Mouse (Mus musculus) embryo, embryonic 11.5 days (tissue): ENCODE results near the gene Dstn.

Source experiments
- DNase-seq: peaks from one replicate; pipeline ENCODE4 v3.0.0-alpha.2; 2012; ENCODE audit warnings: low read depth, low spot score

The Dstn gene

GRCm38 (mm10) chr2:143953944-143954343 is 38.8 kb downstream of the Dstn start:
- DNase-seq, result no peak

DNA sequence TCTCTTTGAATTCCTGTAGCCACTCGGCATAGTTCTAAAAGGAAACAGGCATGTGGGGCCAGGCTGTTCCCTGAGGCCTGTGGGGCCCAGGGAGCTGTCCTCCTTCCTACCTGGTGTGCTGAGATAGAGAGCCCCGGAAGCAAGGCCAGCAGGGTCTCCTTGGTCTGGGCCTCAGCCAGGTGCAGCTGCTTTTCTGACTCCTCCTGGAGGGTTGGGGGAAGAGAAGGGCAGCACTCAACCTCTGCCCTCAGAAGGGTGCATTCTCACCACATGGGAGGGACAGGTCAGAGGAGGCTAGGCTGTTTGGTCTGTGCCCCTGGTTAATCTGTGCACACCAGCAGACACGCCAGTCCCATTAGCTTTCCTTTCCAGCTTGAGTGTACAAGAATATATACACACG is 39.9 kb downstream of the Dstn start:
- no peak for DNase-seq

DNA sequence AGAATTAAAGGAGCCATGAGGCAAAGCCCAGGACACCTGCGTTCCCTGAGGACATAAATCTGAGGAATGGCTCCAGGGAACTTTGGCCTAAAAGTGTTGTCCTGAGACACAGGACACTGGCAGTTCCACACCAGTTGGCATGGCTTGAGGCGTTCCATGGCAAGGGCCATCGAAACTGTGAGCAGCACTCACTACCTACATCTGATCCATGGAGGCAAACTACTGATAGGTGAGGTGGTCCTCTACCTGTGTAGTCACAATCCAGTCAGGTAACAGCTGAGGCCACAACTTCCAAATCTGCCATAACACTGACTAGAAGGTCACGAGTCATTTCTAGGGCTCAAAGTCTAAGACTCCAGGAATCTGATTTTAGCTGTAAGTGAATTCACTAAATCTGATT is 40.6 kb downstream of the Dstn start:
- DNase-seq, result no peak

GRCm38 (mm10) chr2:143962192-143962591 is 47.1 kb downstream of the Dstn start:
- DNase-seq, result no peak

DNA sequence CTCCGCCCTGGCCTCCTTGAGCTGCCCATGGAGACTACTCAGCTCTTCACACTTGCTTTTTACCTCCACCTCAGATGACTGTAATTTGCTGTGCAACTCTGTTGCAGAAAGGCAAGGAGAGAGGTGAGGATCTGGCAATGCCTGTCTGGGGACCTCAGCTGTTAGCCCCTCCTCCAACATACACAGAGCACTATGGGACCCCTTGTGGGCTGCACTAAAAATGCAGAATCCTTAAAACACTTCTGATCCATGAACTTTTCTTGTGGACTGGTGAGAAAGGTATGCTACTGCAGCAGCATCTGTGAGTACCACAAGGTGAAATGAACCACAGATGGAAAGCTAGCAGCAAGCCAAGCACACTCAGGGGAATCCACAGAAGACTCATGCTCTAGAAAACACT is 48.2 kb downstream of the Dstn start:
- DNase-seq, result no peak

DNA sequence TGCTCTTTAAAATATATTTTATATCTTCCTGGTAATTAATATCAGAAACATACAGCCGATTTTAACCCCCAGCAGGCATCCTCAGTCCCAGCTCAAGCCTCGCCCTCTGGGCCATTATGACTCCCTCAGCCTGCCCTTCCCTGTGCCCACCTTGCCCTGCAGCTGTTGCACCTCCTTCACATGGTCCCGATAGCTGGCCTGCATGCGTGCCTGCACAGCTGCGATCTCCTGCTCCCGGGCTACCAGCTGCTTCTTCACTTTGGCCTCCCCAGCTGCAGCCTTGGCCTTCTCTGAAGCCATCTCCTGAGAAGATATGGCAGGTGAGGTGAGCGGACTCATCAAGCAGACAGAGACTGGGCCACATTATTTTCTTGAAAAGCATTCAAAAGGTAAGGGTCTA is 54.1 kb downstream of the Dstn start:
- DNase-seq, result no peak

GRCm38 (mm10) chr2:143970841-143971240 is 55.7 kb downstream of the Dstn start:
- DNase-seq, result no peak

DNA sequence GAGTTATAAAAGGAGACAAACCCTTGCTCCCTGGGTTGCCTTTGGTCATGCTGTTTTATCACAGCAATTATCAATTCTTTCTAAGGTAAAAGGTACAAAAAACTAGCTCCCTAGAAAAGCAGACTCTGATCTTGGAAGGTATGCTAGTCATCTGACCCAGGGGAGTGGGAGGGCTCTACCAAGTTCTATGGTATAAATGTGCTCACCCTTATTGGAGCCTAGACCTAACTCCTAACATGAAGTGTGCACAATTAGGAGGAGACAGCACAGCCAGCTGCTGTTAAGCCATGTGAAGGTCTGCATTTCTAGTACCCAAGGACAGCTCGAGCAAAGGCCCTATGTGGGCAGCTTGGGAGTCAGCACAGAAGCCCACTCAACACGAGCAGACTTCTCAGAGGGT is 56.8 kb downstream of the Dstn start:
- no peak for DNase-seq

- DNase-seq, result no peak
These were observed 58.0 kb downstream of the Dstn start for GRCm38 (mm10) chr2:143973161-143973560.

GRCm38 (mm10) chr2:143975146-143975649 is 60.1 kb downstream of the Dstn start:
- no peak for DNase-seq

DNA sequence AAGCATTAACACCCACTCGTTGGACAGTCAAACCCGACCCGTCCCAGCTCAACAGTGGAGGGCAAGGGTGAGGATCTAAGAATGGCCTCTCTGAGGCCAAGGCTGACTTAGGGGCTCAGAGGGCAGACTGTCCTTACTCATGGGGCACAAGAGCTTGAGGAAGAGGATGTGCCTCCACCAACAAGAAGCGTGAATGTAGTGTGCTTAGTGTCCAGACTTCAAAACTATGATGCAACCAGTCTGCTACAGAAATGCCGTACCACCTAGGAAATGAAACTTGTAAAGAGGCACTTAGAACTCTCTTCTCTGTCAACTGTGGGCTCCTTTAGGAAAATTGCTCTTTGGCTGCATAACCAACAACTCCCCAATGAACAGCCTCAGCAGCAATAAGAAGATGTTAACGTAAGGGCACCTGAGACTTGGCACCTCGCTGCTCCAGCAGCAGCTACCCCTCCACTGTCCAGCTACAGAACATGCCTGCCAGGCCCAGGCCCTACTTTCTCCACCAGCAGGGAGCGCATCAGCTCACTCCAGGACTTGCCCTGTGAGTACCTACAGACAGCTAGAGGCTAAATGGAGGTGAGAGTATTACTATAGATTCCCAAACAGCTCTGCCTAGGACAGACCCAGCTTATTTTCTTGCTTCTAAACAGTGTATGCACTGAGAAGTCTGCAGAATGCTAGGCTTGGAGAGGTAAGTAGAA is 63.5 kb downstream of the Dstn start:
- DNase-seq, result no peak

DNA sequence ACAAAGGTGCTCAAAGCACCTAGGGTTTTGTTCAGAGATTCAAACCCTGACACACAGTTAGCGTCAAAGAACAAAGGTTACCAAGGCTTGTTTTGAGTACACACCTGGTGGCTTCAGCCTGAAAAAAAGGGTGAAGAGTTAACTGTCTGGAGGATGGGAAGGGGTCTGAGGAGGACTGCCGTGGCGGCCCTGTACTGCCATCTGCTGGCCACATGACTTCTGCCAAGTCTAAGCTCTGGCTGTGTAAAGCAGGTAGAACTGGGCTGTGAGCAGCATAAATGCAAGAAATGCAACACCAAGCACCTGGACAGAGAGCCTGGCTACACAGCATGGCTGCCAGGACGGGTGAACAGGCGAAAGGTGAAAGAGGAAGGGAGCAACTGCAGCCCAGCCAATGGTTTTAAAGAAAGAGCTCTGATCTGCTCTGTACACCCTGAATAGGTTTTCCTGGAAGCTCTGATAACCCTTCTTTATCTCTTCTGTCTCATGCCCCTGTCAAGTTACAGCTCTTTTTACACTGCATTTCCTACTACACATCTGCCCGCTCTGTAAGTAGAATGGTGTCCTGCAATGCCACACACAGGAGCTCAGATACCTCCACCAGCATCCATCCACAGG is 65.8 kb downstream of the Dstn start:
- DNase-seq, result peak; percentile 50

DNA sequence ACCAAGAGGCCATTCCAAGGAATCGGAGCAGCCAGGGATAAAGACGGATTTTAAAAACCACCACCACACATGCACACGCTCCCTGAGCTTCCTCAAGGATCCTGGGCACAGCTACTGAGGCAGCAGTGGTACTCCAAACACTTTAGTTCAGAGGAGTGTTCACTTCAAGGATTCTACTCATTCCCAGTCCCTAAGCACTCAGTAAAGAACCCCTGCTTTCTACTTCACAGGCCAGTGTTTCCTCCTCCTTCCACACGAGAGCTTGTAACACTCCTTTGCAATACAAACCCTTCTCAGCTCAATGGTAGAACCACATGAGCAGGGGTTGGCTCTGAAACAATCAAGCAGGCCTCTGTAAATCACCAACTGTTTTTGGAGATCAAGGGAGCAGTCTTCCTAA is 67.0 kb downstream of the Dstn start:
- DNase-seq, result no peak

- no peak for DNase-seq
These were observed 67.8 kb downstream of the Dstn start for GRCm38 (mm10) chr2:143982901-143983300.

- no peak for DNase-seq
These were observed 68.4 kb downstream of the Dstn start for GRCm38 (mm10) chr2:143983482-143983881.

GRCm38 (mm10) chr2:143987485-143987884 is 72.4 kb downstream of the Dstn start:
- no peak for DNase-seq

GRCm38 (mm10) chr2:143988016-143988415 is 72.9 kb downstream of the Dstn start:
- DNase-seq, result no peak

- DNase-seq, result no peak
These were observed 75.9 kb downstream of the Dstn start for GRCm38 (mm10) chr2:143990997-143991396.

GRCm38 (mm10) chr2:143991964-143992672 is 77.0 kb downstream of the Dstn start:
- no peak for DNase-seq
